Mouse (Mus musculus): ENCODE data around the gene Tbc1d20.
"Not testable (repeated sequence)": the region's sequence is repeated elsewhere in the genome, so short reads cannot be mapped to it uniquely, and the experiment has no call there.

Gene Tbc1d20

GRCm38 (mm10) chr2:152293727-152294475 is at the start of gene Tbc1d20:
Gene Tbc1d20, plus strand, starts transcription at chr2:152293828.
- DNase-seq = peak; percentile 87

GRCm38 (mm10) chr2:152247213-152247612 is 46.4 kb upstream of the Tbc1d20 start:
- DNase-seq = no peak

DNA sequence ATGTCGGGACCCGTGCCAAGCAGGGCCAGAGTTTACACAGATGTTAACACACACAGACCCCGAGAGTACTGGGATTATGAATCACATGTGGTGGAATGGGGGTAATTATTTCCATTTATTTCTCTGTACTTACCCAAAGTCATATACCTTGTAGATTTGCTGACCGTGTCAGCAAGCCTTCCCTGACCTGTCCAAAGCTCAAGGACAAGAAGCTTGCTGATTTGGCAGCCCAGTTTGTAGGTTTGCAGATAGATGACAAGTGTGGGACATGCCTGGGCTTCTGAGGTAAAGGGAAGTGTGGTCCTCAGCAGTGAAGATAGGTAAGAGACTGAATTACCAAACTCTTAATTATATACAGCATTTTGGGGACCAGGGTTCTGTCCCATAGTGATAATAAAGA is 43.1 kb upstream of the Tbc1d20 start:
- no peak for DNase-seq

DNA sequence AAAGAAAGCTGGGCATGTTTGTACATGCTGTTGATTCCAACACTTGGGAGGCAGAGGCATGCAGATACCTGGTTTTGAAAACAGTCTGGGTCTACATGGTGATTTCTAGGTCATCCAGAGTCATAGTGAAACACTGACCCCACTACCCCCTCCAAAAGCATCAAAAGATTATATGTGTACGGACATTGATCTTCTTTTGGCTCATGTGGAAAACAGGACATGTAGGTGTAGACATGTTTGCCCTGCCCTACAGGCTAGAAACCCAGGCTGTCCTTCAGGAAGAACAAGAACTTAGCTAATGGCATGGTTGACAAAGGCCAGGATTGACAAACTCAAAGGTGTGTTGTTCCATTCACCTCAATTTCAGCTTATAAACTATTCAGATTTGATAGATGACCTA is 33.9 kb upstream of the Tbc1d20 start:
- DNase-seq = no peak

DNA sequence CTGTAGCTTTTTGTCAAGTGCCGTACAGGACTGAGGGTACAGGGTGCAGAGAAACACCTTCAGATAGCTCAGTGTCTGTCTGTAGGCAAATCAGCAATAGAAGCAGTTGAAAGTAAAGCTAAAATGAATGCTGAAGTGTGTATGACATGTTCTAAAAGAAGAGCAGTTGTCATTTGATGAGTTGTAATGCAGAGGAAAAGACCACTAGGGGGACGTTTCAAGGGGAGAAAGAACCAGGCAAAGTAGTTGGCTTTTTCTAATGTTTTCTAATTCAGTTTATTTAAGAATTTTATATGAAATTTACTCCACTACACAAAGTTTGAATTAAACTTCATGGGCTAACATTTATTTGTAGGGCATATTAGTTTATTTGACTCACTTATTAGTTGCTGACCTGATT is 20.0 kb upstream of the Tbc1d20 start:
- no peak for DNase-seq

DNA sequence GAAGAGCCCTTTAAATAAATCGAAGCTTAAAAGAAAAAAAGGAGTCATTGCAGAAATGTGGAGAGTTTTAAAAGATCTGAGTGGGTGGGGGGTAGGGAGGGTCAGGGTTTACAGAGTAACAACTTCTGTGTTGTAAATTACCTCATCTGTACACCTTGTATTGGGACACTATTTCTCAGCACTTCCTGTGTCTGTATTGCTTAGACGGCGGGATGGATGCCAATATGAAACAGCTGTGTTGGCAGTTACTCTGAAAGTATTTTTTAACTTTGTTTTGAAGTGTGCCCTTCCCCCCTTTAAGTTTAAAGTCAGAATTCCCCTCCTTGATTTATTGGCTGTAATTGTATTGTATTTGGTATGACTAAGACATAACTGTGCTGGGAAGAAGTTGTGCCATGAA is 12.2 kb upstream of the Tbc1d20 start:
- no peak for DNase-seq

- DNase-seq = no peak
These were observed 6.1 kb upstream of the Tbc1d20 start for GRCm38 (mm10) chr2:152287560-152287959.

DNA sequence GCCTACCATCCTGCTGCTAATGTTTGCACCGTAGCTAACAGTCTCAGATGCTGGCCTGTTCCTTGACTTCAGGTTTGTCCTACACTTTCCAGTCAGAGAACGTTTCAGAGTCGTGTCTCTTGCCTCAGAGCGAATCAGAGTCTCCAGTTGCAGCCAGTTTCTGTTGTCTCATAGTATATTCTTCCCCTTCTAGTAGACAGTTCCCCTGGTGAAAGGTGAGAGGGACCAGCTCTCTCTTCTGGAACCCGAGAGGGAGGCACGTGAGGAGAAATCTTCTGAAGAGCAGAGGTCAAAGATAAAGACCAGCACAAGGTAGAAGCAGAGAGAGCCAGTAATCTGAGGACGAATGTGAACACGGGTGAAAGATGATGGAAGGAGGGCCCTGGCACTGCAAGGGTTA is 5.6 kb upstream of the Tbc1d20 start:
- no peak for DNase-seq

DNA sequence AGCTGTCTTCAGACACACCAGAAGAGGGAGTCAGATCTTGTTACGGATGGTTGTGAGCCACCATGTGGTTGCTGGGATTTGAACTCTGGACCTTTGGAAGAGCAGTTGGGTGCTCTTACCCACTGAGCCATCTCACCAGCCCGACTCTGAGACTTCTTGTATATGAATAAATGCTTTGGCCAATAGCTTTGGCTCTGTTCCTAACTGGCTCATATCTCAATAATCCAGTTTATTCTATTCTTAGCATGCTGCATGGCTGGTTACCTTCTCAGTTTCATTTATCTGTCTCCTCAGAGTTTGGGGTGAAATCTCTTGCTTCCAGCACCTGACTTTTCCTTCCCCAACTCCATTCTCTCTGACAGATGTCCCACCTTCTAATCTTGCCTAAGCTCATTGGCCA is 4.0 kb upstream of the Tbc1d20 start:
- DNase-seq = not testable (repeated sequence)

GRCm38 (mm10) chr2:152292475-152292874 is 1.2 kb upstream of the Tbc1d20 start:
- no peak for DNase-seq

DNA sequence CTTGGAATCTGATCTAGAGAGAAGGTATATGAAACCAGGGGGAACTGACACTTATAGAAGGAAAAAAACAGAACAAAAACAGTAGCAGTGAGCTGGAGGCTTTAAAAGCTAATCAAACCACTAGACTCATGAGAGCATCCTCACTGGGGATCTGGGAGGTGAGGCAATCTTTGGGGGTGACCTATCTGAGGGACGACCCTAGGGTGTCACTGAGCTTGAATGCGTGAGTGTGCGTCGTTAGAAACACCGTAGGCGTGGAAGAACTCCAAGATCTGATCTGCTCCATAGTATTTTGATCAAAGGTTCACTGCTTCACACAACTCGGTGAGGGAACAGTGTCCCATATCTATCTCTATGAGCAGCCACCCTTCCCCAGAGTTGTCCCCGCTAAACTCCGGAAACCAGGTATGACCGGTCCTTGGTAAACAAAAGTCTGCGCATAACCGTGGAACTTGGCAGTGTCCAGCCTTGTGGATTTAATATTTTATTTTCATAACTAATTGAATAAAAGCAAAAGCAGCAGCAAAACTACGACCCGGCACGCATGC is 375 bp upstream of the Tbc1d20 start:
- DNase-seq = no peak

DNA sequence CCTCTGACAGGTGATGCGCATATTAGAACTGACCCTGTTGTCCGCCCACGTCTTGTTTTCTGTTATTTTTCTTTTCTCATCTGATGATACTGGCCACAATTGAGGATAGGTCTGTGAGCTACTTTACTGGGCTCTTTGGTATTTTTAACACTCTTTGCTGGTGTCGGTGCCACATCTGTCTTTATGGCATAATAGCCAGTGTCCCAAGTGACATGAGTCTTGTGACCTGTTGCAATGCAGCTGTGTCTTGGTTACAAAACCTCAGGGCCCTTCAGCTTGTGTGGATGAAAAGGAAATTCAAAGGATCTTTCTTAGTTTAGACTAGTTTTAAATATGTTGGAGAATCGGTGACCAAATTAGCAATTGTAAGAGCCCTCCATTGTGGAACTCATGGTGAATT is 913 bp downstream of the Tbc1d20 start:
- DNase-seq = no peak

GRCm38 (mm10) chr2:152302862-152303261 is 9.2 kb downstream of the Tbc1d20 start:
- no peak for DNase-seq

DNA sequence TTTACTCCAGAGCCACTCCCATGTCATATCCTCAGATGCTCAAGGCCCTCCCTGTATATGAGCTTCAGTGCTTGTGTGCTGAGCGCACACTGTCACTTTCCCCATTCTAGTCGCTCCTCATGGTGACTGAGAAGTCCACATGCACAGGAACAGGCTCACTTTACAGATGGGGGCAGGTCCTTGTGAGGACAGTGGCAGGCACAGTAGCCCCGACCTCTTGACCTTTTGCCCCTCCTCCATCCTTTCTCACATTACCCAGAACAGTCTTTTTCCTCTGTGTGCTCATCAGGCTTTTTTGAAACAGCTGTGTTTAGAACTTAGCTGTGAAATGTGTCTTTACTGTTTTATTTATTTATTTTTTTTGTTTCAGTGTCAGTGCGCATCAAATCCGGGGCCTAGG is 10.2 kb downstream of the Tbc1d20 start:
- DNase-seq = no peak

- no peak for DNase-seq
These were observed 11.9 kb downstream of the Tbc1d20 start for GRCm38 (mm10) chr2:152305480-152305879.

GRCm38 (mm10) chr2:152307186-152307585 is 13.6 kb downstream of the Tbc1d20 start:
- DNase-seq = no peak

DNA sequence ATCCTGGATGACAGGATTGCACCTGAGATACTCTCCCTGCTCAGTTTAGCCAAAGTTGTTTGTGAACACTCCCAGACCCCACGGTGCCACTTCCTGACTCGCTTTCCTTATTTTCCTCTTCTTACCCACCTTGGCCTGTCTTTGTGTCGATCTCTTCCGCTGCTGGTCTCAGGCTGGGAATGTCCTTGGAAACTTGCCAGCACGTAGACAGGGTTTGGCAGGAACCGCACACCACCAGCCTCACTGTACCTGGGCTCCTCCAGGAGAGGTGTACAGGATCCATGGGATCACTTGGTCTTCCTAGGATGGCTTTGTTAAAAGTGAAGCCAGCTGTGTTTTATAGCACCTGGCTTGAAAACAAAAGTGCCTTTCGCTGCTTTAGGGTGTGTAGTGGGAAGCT is 19.4 kb downstream of the Tbc1d20 start:
- DNase-seq = no peak

- DNase-seq = no peak
These were observed 20.3 kb downstream of the Tbc1d20 start for GRCm38 (mm10) chr2:152313926-152314325.

DNA sequence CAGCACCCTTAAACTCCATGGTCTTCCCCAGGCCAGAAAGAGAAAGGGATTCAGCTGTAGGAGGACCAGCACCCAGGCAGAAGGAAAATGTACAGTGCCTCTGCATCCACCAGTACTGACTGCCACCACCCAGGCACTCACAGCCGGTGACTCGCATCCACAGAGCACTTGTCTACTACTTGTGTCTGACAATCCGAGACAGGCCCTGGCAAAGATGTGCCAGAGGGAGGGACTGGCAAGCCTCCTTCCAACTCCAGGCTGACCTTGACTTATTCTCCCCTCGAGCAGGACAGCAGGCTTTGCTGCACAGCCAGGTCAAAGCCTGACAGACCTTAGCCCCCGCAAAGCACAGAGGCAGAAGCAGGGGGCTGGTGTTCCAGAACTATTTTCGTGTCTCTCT is 23.4 kb downstream of the Tbc1d20 start:
- DNase-seq = no peak

GRCm38 (mm10) chr2:152321558-152321957 is 27.9 kb downstream of the Tbc1d20 start:
- no peak for DNase-seq

DNA sequence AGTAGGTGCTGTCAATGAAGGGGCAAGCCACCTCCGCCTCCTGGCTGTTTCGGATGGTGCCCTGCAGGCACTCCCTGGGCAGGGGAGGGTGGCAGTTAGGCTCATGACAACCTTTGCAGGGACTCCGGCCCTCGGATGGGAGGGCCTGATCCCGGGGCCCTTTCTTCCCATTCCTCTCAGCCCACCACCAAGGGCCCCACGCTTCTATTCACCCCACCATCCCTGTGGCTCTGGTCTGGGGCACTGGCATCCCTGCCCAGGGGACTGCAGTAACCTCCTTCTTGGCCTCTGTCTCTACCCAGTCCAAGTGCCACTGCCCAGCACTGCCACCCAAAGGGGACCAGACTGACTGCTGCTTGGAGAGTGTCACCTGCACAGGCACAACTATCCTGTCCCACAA is 28.6 kb downstream of the Tbc1d20 start:
- DNase-seq = no peak

DNA sequence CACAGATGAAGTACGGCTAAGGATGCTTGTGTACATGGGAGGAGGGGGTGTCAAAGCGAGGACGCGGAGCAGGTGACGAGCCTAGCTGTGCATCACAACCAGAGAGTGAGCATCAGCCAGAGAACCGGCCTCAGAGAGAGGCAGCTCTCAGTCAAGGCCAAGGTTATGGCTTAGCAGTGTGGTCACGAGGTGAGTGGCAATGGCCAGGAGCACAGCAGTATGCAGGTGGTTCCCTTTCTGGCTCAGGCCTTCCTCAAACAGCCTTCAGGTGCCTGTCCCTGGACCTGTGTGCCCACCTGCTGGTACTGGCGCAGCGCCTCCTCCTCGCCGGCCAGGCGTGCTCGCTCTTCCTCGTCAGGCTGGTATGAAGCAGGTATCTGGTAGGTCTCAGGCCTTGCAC is 30.3 kb downstream of the Tbc1d20 start:
- DNase-seq = no peak

DNA sequence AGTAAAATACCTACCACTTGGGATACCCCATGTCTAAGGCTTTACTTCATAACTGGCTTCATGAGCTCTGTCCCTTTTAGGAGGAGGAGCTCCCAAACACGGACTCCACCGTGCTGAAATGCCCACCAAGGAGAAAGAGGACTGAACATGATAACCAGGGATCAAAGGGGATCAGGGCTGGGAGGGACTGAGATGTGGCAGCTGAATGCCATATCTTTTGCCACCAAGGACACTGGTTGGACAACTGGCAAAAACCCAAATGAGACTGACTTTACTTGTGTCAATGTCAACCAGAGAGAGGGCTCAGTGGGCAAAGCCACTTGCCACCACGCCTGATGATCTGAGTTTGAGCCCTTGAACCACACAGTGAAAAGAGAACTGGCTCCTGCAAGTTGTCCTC is 31.2 kb downstream of the Tbc1d20 start:
- DNase-seq = no peak

DNA sequence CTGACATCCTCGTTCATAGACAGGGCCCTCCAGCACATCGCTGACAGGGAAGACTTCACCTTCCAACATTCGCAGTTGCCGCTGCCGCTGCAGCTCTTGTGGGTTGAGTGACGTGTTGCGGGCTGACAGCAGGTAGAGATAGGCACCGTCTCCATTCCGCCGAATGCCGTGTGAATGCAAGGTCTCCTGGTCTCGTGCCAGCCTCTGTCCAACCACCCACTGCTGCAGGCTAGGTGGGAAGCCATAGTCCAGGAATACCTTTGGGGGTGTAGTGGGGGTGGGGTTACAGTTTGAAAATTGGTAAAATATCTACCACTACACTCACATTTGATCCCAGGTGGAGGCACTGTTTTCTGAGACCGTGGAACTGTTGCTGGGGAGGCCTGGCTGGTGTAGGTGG is 32.5 kb downstream of the Tbc1d20 start:
- no peak for DNase-seq

- DNase-seq = no peak
These were observed 33.0 kb downstream of the Tbc1d20 start for GRCm38 (mm10) chr2:152326654-152327053.
